Mouse (Mus musculus) thymus, postnatal 4 days (tissue): Measurements from ENCODE around the gene Iqcj.
"Not testable (repeated sequence)": the region's sequence is repeated elsewhere in the genome, so short reads cannot be mapped to it uniquely, and the experiment has no call there.

Source experiments
- DNase-seq: peaks from one replicate; pipeline ENCODE4 v3.0.0; 2021

The Iqcj gene

GRCm38 (mm10) chr3:68085024-68085423, 193.0 kb downstream of the Iqcj start:
- DNase-seq, result no peak

- no peak for DNase-seq
Measured at GRCm38 (mm10) chr3:68092108-68092507, 200.1 kb downstream of the Iqcj start.

- DNase-seq, result no peak
Measured at GRCm38 (mm10) chr3:68096724-68097431, 204.9 kb downstream of the Iqcj start.

DNA sequence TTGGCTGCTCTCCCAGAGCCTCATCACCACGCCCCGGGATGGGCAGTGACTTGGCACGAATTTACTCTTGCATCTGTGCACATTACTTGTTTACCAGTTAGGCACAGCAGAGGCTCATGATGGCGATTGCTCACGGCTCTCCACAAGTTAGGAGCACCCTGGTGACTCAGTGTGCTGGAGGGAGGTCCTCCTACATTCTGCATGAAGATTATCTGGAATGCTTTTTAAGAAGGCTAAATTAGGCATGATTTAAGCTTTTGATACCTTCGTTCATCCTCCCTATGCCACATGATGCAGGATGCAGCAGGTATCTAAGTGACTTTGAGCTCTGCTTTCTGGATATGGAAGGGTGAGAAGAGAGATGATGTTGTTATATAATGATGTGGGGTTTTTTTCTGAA, 207.5 kb downstream of the Iqcj start:
- not testable (repeated sequence) for DNase-seq

- DNase-seq, result no peak
Measured at GRCm38 (mm10) chr3:68101343-68101742, 209.3 kb downstream of the Iqcj start.

DNA sequence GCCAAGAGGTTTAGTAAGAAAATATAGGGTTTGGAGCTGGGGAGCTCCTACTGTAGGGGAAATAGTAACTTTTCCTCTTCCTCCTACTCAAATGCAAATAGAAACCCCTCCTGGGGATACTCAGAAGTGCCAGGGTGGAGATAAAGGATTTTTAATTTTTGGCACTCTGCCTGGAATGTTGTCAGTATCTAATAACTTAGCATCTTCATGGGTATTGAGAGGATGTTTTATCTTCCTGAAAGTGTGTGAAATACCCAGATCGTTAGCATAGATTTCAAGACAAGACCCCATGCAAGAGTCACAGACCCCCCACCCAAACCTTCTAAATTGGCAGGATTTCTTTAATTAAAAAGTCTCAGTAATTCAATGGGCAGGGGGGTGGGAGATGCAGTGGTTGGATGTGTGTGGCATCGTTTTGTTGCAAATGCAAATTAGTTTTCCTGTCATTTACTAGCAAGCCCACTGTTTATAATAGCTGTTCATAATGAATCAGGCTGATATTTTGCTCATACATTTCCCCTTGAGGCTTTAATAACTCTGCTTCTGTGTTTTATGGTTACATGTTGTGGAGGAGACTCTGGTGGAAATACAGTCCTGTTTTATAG, 213.2 kb downstream of the Iqcj start:
- DNase-seq, result no peak
